Mouse (Mus musculus): ENCODE measurements at regions not wholly inside any gene's neighbourhood (a gene's known extent, or its start where the extent isn't known, plus 50 kb on each side); places are given as distances from the start of the nearest gene placed in this dataset.
"Not testable (repeated sequence)": the region's sequence is repeated elsewhere in the genome, so short reads cannot be mapped to it uniquely, and the experiment has no call there.

GRCm38 (mm10) chr3:98968811-98969210, 75.8 kb upstream of the Hao2 start:
- in situ Hi-C loops (cut with MboI; ENCODE audit: unreplicated experiment in 2 of 2) = loop anchor here in 1 of 2 experiments (25.0 kb wide), 1 partner anchor 732 kb away; no protein-coding TSS in a partner anchor

DNA sequence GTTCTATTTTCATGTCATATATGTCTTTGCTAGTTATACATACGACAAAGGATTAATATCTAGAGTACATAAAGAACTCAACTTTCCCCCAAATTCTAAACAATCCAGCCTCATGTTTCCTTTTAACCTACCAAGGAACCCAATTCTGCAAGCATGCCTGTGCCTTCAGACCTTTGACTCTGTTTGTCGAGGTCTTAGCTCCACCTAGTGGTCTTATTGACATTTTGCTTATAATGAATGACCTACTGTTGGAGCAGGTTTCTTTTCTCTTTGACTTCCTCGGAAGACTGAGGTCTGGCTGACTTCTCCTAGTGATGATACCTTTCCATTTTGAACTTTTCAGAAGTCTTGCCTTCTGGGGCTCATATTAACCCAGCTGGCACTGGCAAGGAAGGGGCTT, 82.7 kb upstream of the Hao2 start:
- in situ Hi-C loops (cut with MboI; ENCODE audit: unreplicated experiment in 2 of 2) = loop anchor here in 1 of 2 experiments (10.0 kb wide), 2 partner anchors 741 to 1291 kb away; no protein-coding TSS in a partner anchor

DNA sequence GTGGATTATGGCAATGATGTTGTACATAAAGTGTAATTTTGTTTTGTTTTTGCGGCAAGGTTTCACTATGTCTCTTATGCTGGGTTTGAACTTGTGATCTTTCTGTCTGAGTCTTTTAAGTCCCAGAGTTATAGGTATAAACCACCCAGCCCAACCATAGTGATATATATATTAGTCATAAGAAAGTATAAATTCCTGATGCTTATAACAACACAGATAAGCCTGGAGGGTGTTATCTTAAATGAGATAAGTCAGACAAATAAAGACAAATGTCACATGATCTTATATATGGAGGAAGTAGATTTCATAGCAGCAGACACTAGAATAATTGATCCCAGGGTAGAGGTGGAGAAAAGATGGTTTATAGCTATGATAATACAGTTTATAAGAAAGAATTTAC, 89.7 kb upstream of the Hao2 start:
- in situ Hi-C loops (cut with MboI; ENCODE audit: unreplicated experiment in 2 of 2) = no loop called here

DNA sequence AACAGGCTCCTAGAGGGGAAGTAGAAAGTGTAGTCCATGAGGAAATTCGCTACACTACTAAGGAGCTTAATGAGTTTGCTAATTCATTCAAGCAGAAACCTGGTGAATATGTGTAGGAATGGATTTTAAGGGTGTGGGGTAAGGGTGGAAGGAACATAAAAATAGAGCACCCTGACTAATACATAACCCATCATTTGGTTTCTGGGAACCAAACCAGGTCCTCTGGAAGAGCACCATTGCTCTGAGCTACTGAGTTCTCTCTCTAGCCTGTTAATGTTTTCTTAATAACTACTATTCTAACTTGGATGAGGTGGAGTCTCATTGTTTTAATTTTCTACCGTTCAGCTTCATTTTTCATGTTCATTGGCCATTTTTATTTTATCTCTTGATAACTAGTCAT, 94.2 kb upstream of the Hao2 start:
- in situ Hi-C loops (cut with MboI; ENCODE audit: unreplicated experiment in 2 of 2) = not testable (repeated sequence)

- in situ Hi-C loops (cut with MboI; ENCODE audit: unreplicated experiment in 2 of 2) = no loop called here
Measured at GRCm38 (mm10) chr3:98990801-98991200, 97.8 kb upstream of the Hao2 start.

DNA sequence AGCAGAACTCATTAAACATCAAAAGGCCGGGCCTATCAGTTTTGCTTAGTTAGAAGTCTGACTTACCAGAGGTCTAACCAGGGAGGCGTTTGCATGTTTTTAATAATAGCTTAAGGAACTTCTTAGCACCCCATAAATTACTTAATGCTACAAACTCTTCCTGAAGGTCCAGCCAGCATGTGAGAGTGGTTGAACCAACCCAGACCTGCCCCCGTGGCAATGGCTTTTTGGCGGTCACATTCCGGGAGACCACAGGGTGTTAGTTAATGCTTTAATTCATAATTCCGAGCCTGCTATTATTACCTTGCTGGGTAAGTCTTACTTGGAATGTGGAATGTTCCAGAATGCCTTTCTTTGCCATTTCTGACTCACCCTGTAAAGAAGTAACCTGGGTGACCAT, 98.2 kb upstream of the Hao2 start:
- in situ Hi-C loops (cut with MboI; ENCODE audit: unreplicated experiment in 2 of 2) = no loop called here

GRCm38 (mm10) chr3:98994086-98994485, 101.0 kb upstream of the Hao2 start:
- in situ Hi-C loops (cut with MboI; ENCODE audit: unreplicated experiment in 2 of 2) = no loop called here

DNA sequence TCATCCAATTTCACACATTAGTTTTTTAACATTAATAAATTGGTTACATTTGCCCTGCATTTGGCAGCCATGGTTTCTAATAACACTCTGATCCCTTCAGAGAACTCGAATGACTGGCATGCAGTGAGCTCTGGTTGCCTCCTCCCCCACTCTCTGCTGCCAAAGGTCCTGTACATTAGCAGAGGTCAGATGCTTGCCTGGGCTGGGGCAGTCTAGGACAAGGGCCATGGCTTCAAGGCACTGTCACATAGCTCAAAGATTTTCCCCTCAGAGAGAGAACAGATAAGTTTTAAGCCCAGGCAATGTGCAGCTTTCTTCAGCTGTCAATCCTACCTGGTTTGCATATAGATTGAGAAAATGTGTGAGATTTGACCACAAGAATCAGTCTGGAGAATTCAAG, 110.2 kb upstream of the Wars2 start:
- in situ Hi-C loops (cut with MboI; ENCODE audit: unreplicated experiment in 2 of 2) = no loop called here

- in situ Hi-C loops (cut with MboI; ENCODE audit: unreplicated experiment in 2 of 2) = no loop called here
Measured at GRCm38 (mm10) chr3:99046190-99046589, 94.7 kb upstream of the Wars2 start.

GRCm38 (mm10) chr3:99047156-99047555, 93.7 kb upstream of the Wars2 start:
- in situ Hi-C loops (cut with MboI; ENCODE audit: unreplicated experiment in 2 of 2) = no loop called here

GRCm38 (mm10) chr3:99049305-99049704, 91.6 kb upstream of the Wars2 start:
- in situ Hi-C loops (cut with MboI; ENCODE audit: unreplicated experiment in 2 of 2) = no loop called here

DNA sequence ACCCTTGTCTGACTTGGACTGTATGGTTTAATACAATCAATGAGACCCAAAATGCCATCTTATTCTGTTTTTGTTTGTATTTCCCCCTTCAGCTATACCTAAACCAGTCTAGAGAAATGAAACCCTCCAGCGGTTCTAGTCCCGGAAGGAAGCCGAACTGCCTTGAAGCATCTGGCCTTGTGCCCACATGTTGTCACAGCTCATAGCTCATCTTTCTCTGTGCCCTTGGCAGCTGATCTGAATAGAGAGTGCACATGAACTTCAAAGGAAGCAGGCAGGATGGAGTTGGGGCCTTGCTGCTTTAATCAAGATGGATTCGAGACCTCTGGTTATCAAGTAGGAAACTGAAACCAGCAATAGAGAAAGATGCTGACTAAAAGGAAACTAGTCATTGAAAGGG, 88.7 kb upstream of the Wars2 start:
- in situ Hi-C loops (cut with MboI; ENCODE audit: unreplicated experiment in 2 of 2) = no loop called here

GRCm38 (mm10) chr3:99067168-99067567, 73.7 kb upstream of the Wars2 start:
- in situ Hi-C loops (cut with MboI; ENCODE audit: unreplicated experiment in 2 of 2) = no loop called here

Data from v-Abl transformed pro-B cells (cell line).